Mouse (Mus musculus): ENCODE data around the gene Sypl2.

Gene Sypl2

GRCm38 (mm10) chr3:108205601-108206000 is 20.8 kb downstream of the Sypl2 start:
- no peak for DNase-seq (ENCODE audit: low read depth, low spot score)

DNA sequence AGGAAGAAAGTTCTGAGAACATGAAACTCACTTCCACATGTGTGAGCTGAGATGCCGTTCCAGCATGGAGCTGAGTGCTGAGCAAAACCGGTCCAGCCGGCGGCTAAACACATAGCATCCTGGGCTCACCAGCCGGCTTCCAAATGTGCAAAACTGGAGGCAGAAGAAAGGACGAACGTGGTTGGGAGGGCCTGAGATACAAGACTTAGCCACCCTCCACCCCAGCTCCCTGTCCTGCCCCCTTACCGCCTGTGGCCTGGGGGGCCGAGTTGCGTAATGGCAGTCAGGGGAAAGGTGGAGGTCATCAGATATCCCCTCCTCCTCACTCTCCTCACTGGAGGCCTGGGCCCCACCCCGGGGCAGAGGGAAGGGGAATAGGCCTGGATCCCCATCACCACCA is 22.0 kb downstream of the Sypl2 start:
- no peak for DNase-seq (ENCODE audit: low read depth, low spot score)

GRCm38 (mm10) chr3:108203621-108204325 is 22.7 kb downstream of the Sypl2 start:
- no peak for DNase-seq (ENCODE audit: low read depth, low spot score)

DNA sequence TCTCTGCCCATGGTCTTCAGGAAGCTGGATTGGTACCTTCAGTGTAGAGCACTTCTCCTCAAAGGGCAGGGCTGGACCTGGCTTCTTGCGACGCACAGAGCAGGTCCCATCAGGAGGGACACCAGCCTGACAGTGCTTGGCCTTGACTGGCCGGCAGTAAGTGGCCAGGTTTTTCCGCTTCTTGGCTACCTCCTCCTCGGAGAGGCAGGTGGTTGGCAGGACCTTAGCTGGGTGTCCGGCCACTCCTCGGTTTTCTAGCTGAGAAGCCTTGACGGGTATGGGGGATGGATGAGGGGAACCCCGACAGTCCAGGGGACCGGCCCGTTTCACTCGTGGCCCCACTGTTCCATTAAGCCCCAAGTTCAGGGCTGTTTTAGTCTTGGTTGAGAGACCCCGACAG is 23.2 kb downstream of the Sypl2 start:
- DNase-seq (ENCODE audit: low read depth, low spot score): no peak

GRCm38 (mm10) chr3:108202506-108202905 is 23.9 kb downstream of the Sypl2 start:
- DNase-seq (ENCODE audit: low read depth, low spot score): no peak

GRCm38 (mm10) chr3:108200329-108201323 is 25.8 kb downstream of the Sypl2 start, which contains the start of gene Cyb561d1:
Gene Cyb561d1 (minus strand): TSS chr3:108201212.
- DNase-seq (ENCODE audit: low read depth, low spot score): no peak

DNA sequence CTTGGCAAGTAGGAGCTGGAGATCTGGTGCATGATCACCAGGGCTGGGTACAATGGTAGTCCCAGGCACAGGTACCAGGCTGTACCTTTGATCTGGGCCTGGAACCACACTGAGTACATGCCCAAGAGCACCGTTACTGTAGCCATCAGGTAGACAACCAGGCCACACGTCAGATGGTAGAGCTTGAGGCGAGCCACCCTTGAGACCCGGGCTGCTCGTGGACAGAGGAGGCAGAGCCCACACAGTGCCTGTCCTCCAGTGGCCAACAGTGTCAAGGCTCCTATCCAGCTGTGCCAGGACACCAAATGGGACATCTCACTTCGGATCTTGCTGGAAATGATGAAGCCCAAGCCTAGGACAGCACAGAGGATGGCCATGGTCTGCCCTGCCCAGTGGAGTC is 27.2 kb downstream of the Sypl2 start:
- no peak for DNase-seq (ENCODE audit: low read depth, low spot score)

DNA sequence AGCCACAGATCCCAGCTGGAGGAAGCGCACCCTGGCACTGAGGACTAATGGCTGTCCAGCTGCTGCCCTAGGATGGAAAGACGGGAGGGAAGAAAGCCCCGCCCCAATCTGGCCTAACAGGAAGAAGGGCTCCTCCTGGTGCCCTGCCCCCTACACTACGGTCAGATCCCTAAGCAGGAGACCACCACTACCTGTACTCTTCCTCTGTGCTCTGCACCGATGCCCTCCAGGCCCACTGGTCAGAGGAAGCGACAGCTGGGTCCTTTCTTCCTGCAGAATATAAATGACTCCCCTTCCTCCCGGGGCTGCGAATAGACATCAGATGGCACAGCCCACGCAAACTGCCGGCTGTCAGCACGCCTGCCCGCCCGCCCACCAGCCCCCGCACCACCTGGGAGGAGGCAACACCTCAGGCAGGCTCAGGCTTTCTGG is 29.4 kb downstream of the Sypl2 start:
- DNase-seq (ENCODE audit: low read depth, low spot score): no peak

DNA sequence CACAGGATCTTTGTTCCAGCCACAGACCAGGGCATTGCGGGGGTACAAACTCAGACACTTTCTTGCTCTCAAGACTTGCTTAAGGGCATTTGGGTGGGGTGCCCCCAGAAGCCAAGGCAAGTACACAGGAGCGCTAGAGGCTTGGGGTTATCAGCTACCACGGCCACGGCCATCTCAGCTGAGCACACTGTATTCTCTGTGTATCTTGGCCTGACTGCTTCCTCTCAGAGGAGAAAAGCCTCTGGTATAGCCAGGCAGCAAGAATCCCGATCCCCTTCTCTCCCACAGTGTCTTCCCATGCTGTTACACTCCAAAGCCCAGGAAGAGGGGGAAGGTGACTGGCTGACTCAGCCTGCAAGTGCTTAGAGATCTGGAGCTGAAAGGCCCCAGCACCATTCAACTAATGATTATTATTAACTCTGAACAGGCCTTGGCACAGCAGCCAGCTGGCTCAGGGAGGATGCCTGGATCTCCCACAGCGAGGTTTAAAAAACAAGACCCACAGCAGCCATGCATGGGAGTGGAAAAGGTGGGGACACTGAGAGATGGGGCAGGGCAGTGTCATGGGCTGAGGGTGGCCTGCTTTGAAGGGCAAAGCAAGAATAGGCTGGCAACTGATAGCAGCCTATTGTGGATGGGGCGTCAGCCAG is 30.4 kb downstream of the Sypl2 start:
- DNase-seq (ENCODE audit: low read depth, low spot score): no peak

GRCm38 (mm10) chr3:108195287-108195686 is 31.2 kb downstream of the Sypl2 start:
- DNase-seq (ENCODE audit: low read depth, low spot score): no peak

- DNase-seq (ENCODE audit: low read depth, low spot score): no peak
Measured at GRCm38 (mm10) chr3:108193686-108194085, 32.8 kb downstream of the Sypl2 start.

DNA sequence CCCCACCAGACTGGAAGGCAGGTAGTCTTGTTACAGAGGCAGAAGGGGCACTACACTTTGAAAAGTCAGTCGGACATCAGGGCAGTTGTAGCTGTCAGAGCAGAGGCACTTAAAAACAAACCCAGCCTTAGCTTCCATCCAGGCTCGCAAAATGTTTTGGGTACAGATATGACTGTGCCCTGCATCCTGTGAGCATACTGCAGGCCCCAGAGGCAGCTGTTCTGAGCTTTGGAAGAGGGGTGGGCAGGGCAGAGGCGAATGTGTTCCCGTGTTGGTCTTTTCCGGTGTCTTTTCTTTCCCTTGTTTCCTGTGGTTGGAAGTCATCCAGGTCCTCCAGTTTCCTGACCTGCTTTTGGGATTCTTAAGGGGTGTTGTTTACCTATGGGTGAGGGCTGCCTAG is 36.6 kb downstream of the Sypl2 start:
- no peak for DNase-seq (ENCODE audit: low read depth, low spot score)

DNA sequence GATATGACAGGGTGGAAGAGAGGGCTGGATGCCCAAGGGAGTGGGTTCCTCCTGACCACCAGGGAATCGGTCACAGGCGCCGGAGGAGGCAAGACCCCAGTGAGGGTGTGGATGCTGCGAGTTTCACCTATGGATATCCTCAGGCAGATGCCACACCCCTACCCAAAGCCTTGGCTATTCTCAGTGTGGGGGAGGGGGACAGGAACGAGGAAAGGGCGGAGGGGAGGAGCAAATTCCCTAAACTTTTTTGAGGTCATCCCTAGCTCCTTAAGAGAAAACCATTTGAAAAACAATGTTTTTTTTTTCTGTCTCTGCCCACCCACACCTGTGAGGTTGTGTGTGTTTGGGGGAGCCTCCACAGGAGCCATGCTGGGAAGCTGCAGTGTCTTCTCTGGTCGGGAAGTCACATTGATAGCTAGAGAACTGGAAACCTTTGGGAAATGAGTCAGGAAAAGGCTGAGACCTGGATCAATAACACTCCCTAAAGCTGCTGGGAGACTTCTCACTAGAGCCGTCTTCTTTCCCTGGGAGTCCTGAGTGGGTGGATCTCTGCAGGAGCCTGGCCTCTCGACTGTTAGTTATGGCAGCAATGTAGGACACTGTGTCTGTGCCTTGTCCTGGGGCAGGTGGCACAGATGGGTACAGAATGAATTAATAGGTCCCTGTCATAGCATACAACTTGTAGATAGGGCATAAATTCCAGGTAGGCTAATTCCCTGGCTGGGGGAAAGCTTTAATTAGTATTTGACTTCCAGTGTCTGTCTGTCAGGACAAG is 37.5 kb downstream of the Sypl2 start:
- DNase-seq (ENCODE audit: low read depth, low spot score): no peak

DNA sequence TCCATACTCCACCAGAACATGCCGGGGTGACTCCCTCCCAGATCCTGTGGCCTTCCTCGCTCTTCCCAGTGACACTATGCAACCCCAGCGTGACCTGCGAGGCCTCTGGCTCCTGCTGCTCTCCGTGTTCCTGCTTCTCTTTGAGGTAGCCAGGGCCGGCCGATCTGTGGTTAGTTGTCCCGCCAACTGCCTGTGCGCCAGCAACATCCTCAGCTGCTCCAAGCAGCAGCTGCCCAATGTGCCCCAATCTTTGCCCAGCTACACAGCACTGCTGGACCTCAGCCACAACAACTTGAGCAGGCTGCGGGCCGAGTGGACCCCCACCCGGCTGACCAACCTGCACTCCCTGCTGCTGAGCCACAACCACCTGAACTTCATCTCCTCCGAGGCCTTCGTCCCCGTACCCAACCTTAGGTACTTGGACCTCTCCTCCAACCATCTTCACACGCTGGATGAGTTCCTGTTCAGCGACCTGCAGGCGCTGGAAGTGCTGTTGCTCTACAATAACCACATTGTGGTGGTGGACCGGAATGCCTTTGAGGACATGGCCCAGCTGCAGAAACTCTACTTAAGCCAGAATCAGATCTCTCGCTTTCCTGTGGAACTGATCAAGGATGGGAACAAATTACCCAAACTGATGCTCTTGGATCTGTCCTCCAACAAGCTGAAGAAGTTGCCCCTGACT is 39.2 kb downstream of the Sypl2 start:
- no peak for DNase-seq (ENCODE audit: low read depth, low spot score)

DNA sequence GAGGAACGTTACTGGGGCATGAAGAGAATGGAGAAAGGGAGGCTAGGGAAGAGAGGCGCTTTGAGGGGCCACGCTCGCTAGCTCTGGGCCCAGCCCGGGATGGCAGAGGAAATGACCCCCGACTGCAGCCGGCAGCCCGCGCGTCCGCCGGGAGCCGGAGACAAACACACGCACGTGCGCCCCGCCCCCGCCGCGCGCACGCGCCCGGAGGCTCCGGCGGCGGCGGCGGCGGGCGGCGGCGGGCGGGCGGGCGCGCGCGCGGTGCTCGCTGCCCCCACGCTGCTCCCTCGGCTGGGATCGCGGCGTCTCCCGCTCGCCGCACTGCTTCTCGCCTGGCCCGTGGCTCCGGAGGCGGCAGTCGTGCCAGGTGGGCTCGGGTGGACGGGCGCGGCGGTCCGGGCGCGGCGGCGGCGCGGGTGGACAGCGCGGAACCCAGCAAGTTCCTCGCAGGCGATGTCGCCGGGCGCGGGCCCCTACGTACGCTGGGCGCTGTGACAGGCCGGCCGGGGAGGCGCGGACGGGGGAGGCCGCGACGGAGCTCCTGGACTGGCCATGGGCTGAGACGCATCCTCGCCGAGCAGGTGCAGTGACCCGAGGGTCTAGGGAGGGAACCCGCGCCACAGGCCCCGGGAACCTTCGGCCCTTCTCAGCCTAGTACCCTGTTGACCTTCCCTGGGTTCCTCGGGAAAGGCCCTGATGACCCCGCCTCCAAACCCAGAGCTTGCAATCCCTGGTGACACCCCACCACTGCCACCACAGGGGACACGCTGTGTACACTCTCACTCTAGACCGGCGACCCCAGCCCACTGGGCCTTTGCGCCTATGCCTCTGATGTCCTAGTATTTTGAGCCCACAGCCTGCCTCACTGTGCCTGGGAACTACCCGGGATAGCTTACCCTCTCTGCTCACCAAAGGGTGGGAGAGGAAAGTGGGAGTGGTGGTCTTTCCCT is 40.1 kb downstream of the Sypl2 start, which contains the start of gene Amigo1:
Amigo1 (plus strand) TSS at position 238 of the 950 bp plus-strand sequence.
- DNase-seq (ENCODE audit: low read depth, low spot score): no peak

DNA sequence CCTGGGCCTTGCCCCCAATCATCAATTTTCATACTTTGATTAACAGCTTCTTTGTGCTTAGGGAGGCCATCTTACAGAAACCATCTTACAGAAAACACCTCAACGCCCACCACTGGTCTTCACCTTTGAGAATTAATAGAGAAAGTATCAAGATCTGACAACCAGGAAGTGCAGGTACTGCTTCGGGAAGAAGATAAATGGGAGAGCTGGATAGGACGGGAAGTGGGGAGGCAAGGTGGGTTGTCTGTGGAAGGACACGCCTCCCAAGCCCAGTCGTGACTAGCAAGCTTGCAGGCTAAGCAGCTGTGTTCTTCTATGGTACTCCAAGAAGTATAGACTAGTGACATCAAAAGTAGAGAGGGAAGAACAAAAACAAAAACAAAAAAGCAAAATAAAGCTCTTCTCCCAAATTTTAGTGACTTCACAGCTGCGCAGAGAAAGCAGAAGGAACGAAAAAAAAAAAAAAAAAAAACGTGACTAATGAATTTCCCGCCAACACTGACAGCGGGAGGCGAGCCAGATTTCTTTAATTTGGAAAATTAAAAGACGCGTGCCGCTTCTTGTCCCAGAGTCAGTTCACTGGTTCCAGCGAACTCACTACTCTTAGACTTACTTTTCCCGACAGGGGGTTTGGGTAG is 40.9 kb downstream of the Sypl2 start:
- no peak for DNase-seq (ENCODE audit: low read depth, low spot score)

DNA sequence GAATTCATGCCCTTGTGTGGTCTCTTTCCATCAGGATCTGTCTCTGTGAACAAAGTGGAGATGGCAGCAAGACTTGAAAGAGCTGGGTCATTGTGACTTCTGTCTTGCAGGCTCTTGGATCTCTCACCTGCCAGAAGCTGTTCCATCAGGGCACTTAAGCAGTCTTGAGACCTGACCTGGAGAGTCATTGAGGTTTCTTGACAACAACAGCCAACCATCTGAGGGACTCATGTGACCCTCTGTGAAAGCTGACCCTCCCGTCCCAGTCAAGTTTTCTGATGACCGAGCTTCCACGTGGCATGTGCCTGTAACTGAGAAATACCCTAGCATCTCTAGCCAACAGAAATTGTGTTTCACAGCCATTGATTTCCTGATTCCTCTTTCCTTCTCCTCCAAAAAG is 41.7 kb downstream of the Sypl2 start:
- DNase-seq (ENCODE audit: low read depth, low spot score): no peak

DNA sequence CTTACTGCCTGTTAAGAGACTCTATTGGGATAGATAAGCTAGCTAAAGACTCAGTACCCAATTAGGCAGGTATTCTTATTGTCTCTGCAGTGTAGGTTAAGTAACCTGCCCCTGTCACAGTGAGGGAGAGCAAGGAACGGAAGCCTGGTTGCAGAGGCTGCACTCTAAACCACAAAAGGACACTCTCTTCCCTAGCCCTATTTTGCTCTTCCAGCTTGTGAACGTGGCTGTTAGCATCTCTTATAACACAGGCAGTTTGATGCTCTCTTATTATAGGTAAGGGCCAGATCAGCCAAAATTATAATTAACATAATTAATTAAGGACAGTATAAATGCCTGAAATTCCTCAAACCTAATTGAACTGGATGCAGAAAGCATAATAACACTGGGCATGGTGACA is 45.9 kb downstream of the Sypl2 start:
- DNase-seq (ENCODE audit: low read depth, low spot score): no peak

All from retina, adult 2 months (tissue).